Mouse (Mus musculus): ENCODE results near the gene Ubald2.

Ubald2 gene

GRCm38 (mm10) chr11:116433356-116434286 lies at the start of gene Ubald2:
Gene Ubald2, plus strand, starts transcription at chr11:116434094.
- peak; percentile 100 for DNase-seq (ENCODE audit: low read depth, low spot score)

- no peak for DNase-seq (ENCODE audit: low read depth, low spot score)
Measured at GRCm38 (mm10) chr11:116384171-116384570, 49.7 kb upstream of the Ubald2 start.

- DNase-seq (ENCODE audit: low read depth, low spot score), result no peak
Measured at GRCm38 (mm10) chr11:116385999-116386398, 47.9 kb upstream of the Ubald2 start.

GRCm38 (mm10) chr11:116387086-116388071 lies 46.5 kb upstream of the Ubald2 start:
- no peak for DNase-seq (ENCODE audit: low read depth, low spot score)

GRCm38 (mm10) chr11:116388841-116389480 lies 44.9 kb upstream of the Ubald2 start:
- no peak for DNase-seq (ENCODE audit: low read depth, low spot score)

GRCm38 (mm10) chr11:116394769-116395168 lies 39.1 kb upstream of the Ubald2 start:
- DNase-seq (ENCODE audit: low read depth, low spot score), result no peak

- DNase-seq (ENCODE audit: low read depth, low spot score), result no peak
Measured at GRCm38 (mm10) chr11:116396276-116396933, 37.5 kb upstream of the Ubald2 start.

- DNase-seq (ENCODE audit: low read depth, low spot score), result no peak
Measured at GRCm38 (mm10) chr11:116396934-116397330, 37.0 kb upstream of the Ubald2 start.

GRCm38 (mm10) chr11:116397517-116398347 lies 36.2 kb upstream of the Ubald2 start:
- no peak for DNase-seq (ENCODE audit: low read depth, low spot score)

GRCm38 (mm10) chr11:116398348-116398677 lies 35.6 kb upstream of the Ubald2 start:
- no peak for DNase-seq (ENCODE audit: low read depth, low spot score)

- no peak for DNase-seq (ENCODE audit: low read depth, low spot score)
Measured at GRCm38 (mm10) chr11:116400560-116400959, 33.3 kb upstream of the Ubald2 start.

GRCm38 (mm10) chr11:116405601-116406000 lies 28.3 kb upstream of the Ubald2 start:
- peak; percentile 56 for DNase-seq (ENCODE audit: low read depth, low spot score)

- DNase-seq (ENCODE audit: low read depth, low spot score), result peak; percentile 93
Measured at GRCm38 (mm10) chr11:116406231-116406728, 27.6 kb upstream of the Ubald2 start.

- peak; percentile 31 for DNase-seq (ENCODE audit: low read depth, low spot score)
Measured at GRCm38 (mm10) chr11:116409008-116409407, 24.9 kb upstream of the Ubald2 start.

- DNase-seq (ENCODE audit: low read depth, low spot score), result peak; percentile 71
Measured at GRCm38 (mm10) chr11:116410415-116410814, 23.5 kb upstream of the Ubald2 start.

GRCm38 (mm10) chr11:116411582-116411981 lies 22.3 kb upstream of the Ubald2 start:
- peak; percentile 66 for DNase-seq (ENCODE audit: low read depth, low spot score)

GRCm38 (mm10) chr11:116412028-116412827 lies 21.7 kb upstream of the Ubald2 start:
- peak; percentile 67 for DNase-seq (ENCODE audit: low read depth, low spot score)

- DNase-seq (ENCODE audit: low read depth, low spot score), result peak; percentile 95
Measured at GRCm38 (mm10) chr11:116412904-116413630, 20.8 kb upstream of the Ubald2 start, which contains the start of gene Rnf157. Gene Rnf157, minus strand, starts transcription at chr11:116413032.

Data from A20 (cell line).